Mouse (Mus musculus) midbrain, embryonic 11.5 days (tissue): ENCODE results near the gene Rab9. TPM values are rescaled to one million over a fixed set of nuclear protein-coding genes. Genes with fewer than 3 reads are reported as not detected.

ENCODE experiments used
- ATAC-seq: fragments of 200-750 bp; cut with Nextera tagmentation; 2 replicates; pipeline ENCODE4 v1.8.0; 2017; ENCODE audit warnings: moderate TSS enrichment, moderate library complexity; ENCODE audit not compliant: low FRiP score
- DNase-seq: peaks from one replicate; pipeline ENCODE4 v3.0.0; 2015; ENCODE audit warnings: low spot score; ENCODE audit errors: missing footprints
- H3K27ac ChIP-seq: fragments of 300-500 bp; sonication (generic); 2 replicates; pipeline ENCODE4 v1.5.1; 2014; ENCODE audit warnings: low read depth, low read length
- H3K27me3 ChIP-seq: fragments of 300-500 bp; sonication (generic); 2 replicates; pipeline ENCODE4 v1.6.1; 2014; ENCODE audit warnings: mild to moderate bottlenecking, low read length, moderate library complexity, mixed read lengths; ENCODE audit not compliant: control insufficient read depth, insufficient read depth
- H3K36me3 ChIP-seq: fragments of 300-500 bp; sonication (generic); 2 replicates; pipeline ENCODE4 v1.6.1; 2014; ENCODE audit warnings: mild to moderate bottlenecking, low read length, moderate library complexity, mixed read lengths; ENCODE audit not compliant: control insufficient read depth, insufficient read depth
- H3K4me1 ChIP-seq: fragments of 300-500 bp; sonication (generic); 2 replicates; pipeline ENCODE4 v1.6.1; 2014; ENCODE audit warnings: low read length; ENCODE audit not compliant: control insufficient read depth, insufficient read depth
- H3K4me2 ChIP-seq: fragments of 300-500 bp; sonication (generic); 2 replicates; pipeline ENCODE4 v1.6.1; 2014; ENCODE audit warnings: mild to moderate bottlenecking, moderate library complexity
- H3K4me3 ChIP-seq: fragments of 300-500 bp; sonication (generic); 2 replicates; pipeline ENCODE4 v1.5.1; 2014; ENCODE audit warnings: low read depth, low read length
- H3K9ac ChIP-seq: fragments of 300-500 bp; sonication (generic); 2 replicates; pipeline ENCODE4 v1.6.1; 2014; ENCODE audit warnings: low read length
- H3K9me3 ChIP-seq: fragments of 300-500 bp; sonication (generic); 2 replicates; pipeline ENCODE4 v1.6.1; 2016; ENCODE audit warnings: low read length; ENCODE audit not compliant: control insufficient read depth
- WGBS: fragments of 180-500 bp; shearing (Covaris S2); extraction: QIAGEN DNeasy Blood & Tissue Kit; methylation state at CpG from one replicate; pipeline ENCODE4 v1.1.7; 2014; 5-methylcytosine and 5-hydroxymethylcytosine counted together
- polyA plus RNA-seq: library from polyadenylated mRNA; unstranded; fragments of >200 nt; fragmentation: Nextera tagmentation; extraction: Ambion mirVana; gene quantifications from 2 replicates; pipeline ENCODE4 v1.2.1, GENCODE M21; 2014

Gene Rab9
- polyA plus RNA-seq, 1 experiment from 2014 or later: 53.9 TPM

- Histone ChIP-seq H3K36me3 (no peaks in the 10 kb centered on the region), H3K27me3 (no peaks in the 10 kb centered on the region), H3K4me1 (no peaks in the 10 kb centered on the region), H3K4me2 (no peak overlapping the region), H3K9ac (no peak overlapping the region), H3K4me3 (no peak overlapping the region), H3K9me3 (no peaks in the 10 kb centered on the region), H3K27ac (no peak overlapping the region)
- no peak for DNase-seq
- no peak for ATAC-seq
- WGBS: 90% methylated on average over 4 of the region's 6 CpGs
Observed at GRCm38 (mm10) chrX:166416196-166416595, 63.5 kb downstream of the Rab9 start.

- H3K9me3 ChIP-seq: no peaks in the 10 kb centered on the region
- ATAC-seq: no peak
- H3K4me2 ChIP-seq: no peak overlapping the region
- H3K4me1 ChIP-seq: no peaks in the 10 kb centered on the region
- no peak overlapping the region for H3K9ac ChIP-seq
- H3K4me3 ChIP-seq: no peak overlapping the region
- no peak overlapping the region for H3K27ac ChIP-seq
- no peaks in the 10 kb centered on the region for H3K36me3 ChIP-seq
- no peaks in the 10 kb centered on the region; the same call in 1 of the 2 replicates for H3K27me3 ChIP-seq
- no peak for DNase-seq
Observed at GRCm38 (mm10) chrX:166407865-166408264, 71.8 kb downstream of the Rab9 start.

Other genes starting within 250 kb of the Rab9 start
- 102 and 120 TPM in 2 replicates for gene Gpm6b, start 241.0 kb downstream of the Rab9 start, polyA plus RNA-seq
- gene Trappc2, start 39.3 kb downstream of the Rab9 start, polyA plus RNA-seq: 48.7 and 51.7 TPM in 2 replicates
- 9.4 and 9.9 TPM in 2 replicates for gene Ofd1, start 39.2 kb downstream of the Rab9 start, polyA plus RNA-seq
- 11.3 and 13.5 TPM in 2 replicates for gene Tceanc, start 38.7 kb upstream of the Rab9 start, polyA plus RNA-seq
- gene Egfl6, start 105.9 kb upstream of the Rab9 start, polyA plus RNA-seq: 4.3 and 5.6 TPM in 2 replicates